Mouse (Mus musculus): ENCODE data around the gene Ncoa3.

- TF ChIP-seq CHD2 (IDR thresholded peaks at IDR 0.05; ENCODE audit: low read depth, low read length) (no peak), HCFC1 (IDR thresholded peaks at IDR 0.05; ENCODE audit: borderline replicate concordance, insufficient read depth, low read length) (no peak), ZNF384 (IDR thresholded peaks at IDR 0.05; ENCODE audit: low read depth, low read length) (no peak), MAFK (IDR thresholded peaks at IDR 0.05; ENCODE audit: insufficient read depth, low read depth, low read length) (no peak)
These were observed 103.9 kb downstream of the Ncoa3 start for GRCm38 (mm10) chr2:166096300-166096699.

Data from ES-E14 (cell line).